Mouse (Mus musculus) frontal cortex, postnatal 25 days (tissue): ENCODE results near the gene Fryl.

Experiments used
- DNase-seq, 2 experiments: peaks; one replicate each; pipeline ENCODE4 v3.0.0; 2022; ENCODE audit warnings: low spot score in 2 of 2

Gene Fryl

GRCm38 (mm10) chr5:73157502-73157901, 98.9 kb downstream of the Fryl start:
- DNase-seq = no peak

- no peak for DNase-seq
Measured at GRCm38 (mm10) chr5:73157009-73157408, 99.4 kb downstream of the Fryl start.

GRCm38 (mm10) chr5:73156226-73156926, 100.0 kb downstream of the Fryl start:
- no peak for DNase-seq

GRCm38 (mm10) chr5:73153802-73154465, 102.5 kb downstream of the Fryl start:
- DNase-seq = no peak

GRCm38 (mm10) chr5:73152206-73152605, 104.2 kb downstream of the Fryl start:
- no peak for DNase-seq

GRCm38 (mm10) chr5:73150877-73151445, 105.5 kb downstream of the Fryl start:
- no peak for DNase-seq

GRCm38 (mm10) chr5:73144987-73145386, 111.4 kb downstream of the Fryl start:
- DNase-seq = no peak

GRCm38 (mm10) chr5:73141712-73142111, 114.7 kb downstream of the Fryl start:
- no peak for DNase-seq

GRCm38 (mm10) chr5:73141161-73141560, 115.3 kb downstream of the Fryl start:
- no peak for DNase-seq

GRCm38 (mm10) chr5:73137561-73137960, 118.9 kb downstream of the Fryl start:
- no peak for DNase-seq

- DNase-seq = no peak
Measured at GRCm38 (mm10) chr5:73135959-73136358, 120.5 kb downstream of the Fryl start.

GRCm38 (mm10) chr5:73135131-73135530, 121.3 kb downstream of the Fryl start:
- no peak for DNase-seq

GRCm38 (mm10) chr5:73133833-73134185, 122.6 kb downstream of the Fryl start:
- DNase-seq = peak in 1 of 2 experiments; percentile 31

GRCm38 (mm10) chr5:73132998-73133832, 123.2 kb downstream of the Fryl start:
- no peak for DNase-seq

- no peak for DNase-seq
Measured at GRCm38 (mm10) chr5:73130984-73131383, 125.4 kb downstream of the Fryl start.

- no peak for DNase-seq
Measured at GRCm38 (mm10) chr5:73129871-73130270, 126.5 kb downstream of the Fryl start.

GRCm38 (mm10) chr5:73119969-73120725, 136.3 kb downstream of the Fryl start:
- DNase-seq = no peak

GRCm38 (mm10) chr5:73119524-73119923, 136.9 kb downstream of the Fryl start:
- no peak for DNase-seq

- DNase-seq = no peak
Measured at GRCm38 (mm10) chr5:73118786-73119185, 137.6 kb downstream of the Fryl start.

- DNase-seq = no peak
Measured at GRCm38 (mm10) chr5:73114878-73115277, 141.5 kb downstream of the Fryl start.

- no peak for DNase-seq
Measured at GRCm38 (mm10) chr5:73112331-73112730, 144.1 kb downstream of the Fryl start.

- no peak for DNase-seq
Measured at GRCm38 (mm10) chr5:73103657-73104056, 152.8 kb downstream of the Fryl start.
